Comparison of ENCODE assay signal across 8 mouse cellular contexts in the genomic region with DNA sequence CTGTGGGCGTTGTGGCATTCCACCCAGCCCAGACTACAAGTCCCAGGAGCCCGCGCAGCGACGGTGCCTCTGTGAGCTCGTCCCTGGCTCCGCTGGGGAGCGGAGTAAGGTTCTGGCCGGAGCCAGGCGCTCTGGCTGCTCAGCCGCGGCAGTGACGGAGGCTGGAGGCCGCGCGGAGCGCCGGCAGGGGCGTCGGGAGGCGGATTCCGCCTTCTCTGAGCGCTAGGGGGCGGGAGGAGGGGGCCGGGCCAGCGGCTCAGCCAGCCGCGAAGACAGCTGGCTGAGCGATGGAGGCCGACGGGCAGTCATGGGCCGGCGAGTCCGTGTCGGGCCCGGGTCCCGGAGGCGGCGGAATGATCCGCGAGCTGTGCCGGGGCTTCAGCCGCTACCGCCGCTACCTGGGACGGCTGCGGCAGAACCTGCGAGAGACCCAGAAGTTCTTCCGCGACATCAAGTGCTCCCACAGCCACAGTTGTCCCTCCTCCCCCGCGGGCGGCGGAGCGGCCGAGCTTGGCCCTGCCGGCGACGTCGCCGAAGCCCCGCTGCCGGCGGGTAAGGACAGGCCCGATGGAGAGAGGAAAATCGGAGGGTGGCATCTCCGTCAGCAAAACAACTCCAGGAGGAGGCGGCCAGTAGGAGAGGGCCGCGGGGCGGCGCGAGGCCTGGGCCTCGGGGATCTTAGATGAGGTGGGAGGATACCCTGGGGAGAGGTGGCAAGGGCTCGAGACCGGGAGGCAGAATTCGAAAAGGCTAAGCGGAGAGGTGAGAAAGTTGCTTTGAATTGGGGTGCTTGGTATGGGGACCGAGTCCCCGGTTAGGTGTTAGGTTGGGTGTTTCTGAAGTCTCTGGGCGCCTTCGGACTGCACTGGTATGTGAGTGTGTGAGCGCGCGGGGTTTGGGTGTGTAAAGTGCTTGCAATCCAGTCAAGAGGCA. TPM values are rescaled to one million over a fixed set of nuclear protein-coding genes. Genes with fewer than 3 reads are reported as not detected.
DNase-seq lines count a peak whose midpoint lies in the region; ATAC-seq lines count a peak whose summit lies in the region.

A gene (plus strand): TSS at position 237 of the 933 bp plus-strand sequence.

- peak; percentile 97 for ATAC-seq in hindbrain, embryonic 14.5 days (ENCODE audit: low FRiP score)

- peak within 1 kb of the TSS; percentile 80 for H3K4me2 ChIP-seq in hindbrain, embryonic 14.5 days (replicated peaks)

- WGBS in hindbrain, embryonic 14.5 days = under 1% methylated on average over 84 of the region's 85 CpGs

- H3K9ac ChIP-seq in hindbrain, embryonic 14.5 days = peak within 1 kb of the TSS; percentile 86

- H3K27ac ChIP-seq in hindbrain, embryonic 14.5 days = peak within 1 kb of the TSS; percentile 89

- DNase-seq in R1 (ENCODE audit: low read depth, low spot score) = peak; percentile 96
- DNase-seq in cerebellum, postnatal 25 days = peak; percentile 92 to 94
- peak; percentile 76 to 86 for DNase-seq in frontal cortex, postnatal 25 days (ENCODE audit: low spot score in 2 of 2)
- peak; percentile 90 for DNase-seq in hindbrain, embryonic 14.5 days (ENCODE audit: low spot score)
- DNase-seq in layer of hippocampus, postnatal 36 days = peak; percentile 90 to 93
- DNase-seq in lung, postnatal 36 days = peak; percentile 96
- peak; percentile 97 for DNase-seq in retina, postnatal 1 day
- peak; percentile 90 for DNase-seq in urinary bladder, adult 18-20 months (ENCODE audit: low spot score in 2 of 2)

- H3K4me3 ChIP-seq in hindbrain, embryonic 14.5 days (replicated peaks; ENCODE audit: low read length) = peak within 1 kb of the TSS; percentile 77

- H3K9me3 ChIP-seq in hindbrain, embryonic 14.5 days (ENCODE audit: control insufficient read depth, low read length) = no peaks in the 10 kb centered on the region

- H3K27me3 ChIP-seq in hindbrain, embryonic 14.5 days (ENCODE audit: control insufficient read depth, insufficient read depth, low read length) = no peaks in the 10 kb centered on the region

- no peaks in the 10 kb centered on the region for H3K36me3 ChIP-seq in hindbrain, embryonic 14.5 days (replicated peaks; ENCODE audit: control insufficient read depth, insufficient read depth)

- H3K4me1 ChIP-seq in hindbrain, embryonic 14.5 days (replicated peaks; ENCODE audit: control insufficient read depth, insufficient read depth, low read length) = peaks cover 25% of the 10 kb centered on the region

RNA-seq across cellular contexts. Expression of the gene that starts here (rescaled TPM):
- polyA plus RNA-seq in hindbrain, embryonic 14.5 days (2014; fragmentation: Nextera tagmentation; extraction: Ambion mirVana) = 10.0 and 10.4 TPM in 2 replicates
- total RNA-seq in layer of hippocampus, postnatal 36 days (2021) = 10 to 100 TPM; 53.1 to 54.0 TPM

Comparison
In these comparisons a context has a peak if more than half of its experiments do, and no peak if none do; other contexts are left out.
1. Peak in every context shown above with its lines: DNase-seq, ATAC-seq, H3K4me3 ChIP-seq and H3K27ac ChIP-seq.